Mouse (Mus musculus): ENCODE data around the gene Vmn2r97. TPM values are rescaled to one million over a fixed set of nuclear protein-coding genes. Genes with fewer than 3 reads are reported as not detected.
"Not testable (repeated sequence)": the region's sequence is repeated elsewhere in the genome, so short reads cannot be mapped to it uniquely, and the experiment has no call there.

Gene Vmn2r97
- total RNA-seq (2017), result under 0.01 and 0.23 TPM in 2 replicates

DNA sequence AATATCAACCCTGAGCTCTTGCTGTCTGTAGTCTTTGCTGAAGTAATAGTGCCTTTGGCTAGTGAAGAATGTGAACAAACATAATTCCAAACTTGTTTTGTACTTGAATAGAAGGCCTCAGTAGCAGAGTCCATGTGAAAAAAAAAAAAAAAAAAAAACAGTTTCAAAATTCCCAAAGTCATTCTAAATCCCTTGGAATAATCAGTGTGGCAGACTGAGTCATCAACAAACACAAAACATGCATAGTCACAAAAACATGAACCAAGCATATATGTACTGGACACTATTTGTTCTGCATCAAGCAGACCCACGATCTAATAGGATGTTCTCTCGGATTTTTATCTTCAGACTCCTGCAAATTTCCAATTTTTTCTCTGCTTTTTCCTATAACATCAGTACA lies at the start of gene Vmn2r97:
Gene Vmn2r97 (plus strand): TSS at position 301 of the 400 bp plus-strand sequence.
- not testable (repeated sequence) for ATAC-seq (ENCODE audit: extremely low read depth, insufficient number of reproducible peaks, low FRiP score, poor library complexity, severe bottlenecking)

GRCm38 (mm10) chr17:18882436-18882835 lies 31.7 kb upstream of the Vmn2r97 start:
- ATAC-seq (ENCODE audit: extremely low read depth, insufficient number of reproducible peaks, low FRiP score, poor library complexity, severe bottlenecking), result not testable (repeated sequence)

- no peak for ATAC-seq (ENCODE audit: extremely low read depth, insufficient number of reproducible peaks, low FRiP score, poor library complexity, severe bottlenecking)
Measured at GRCm38 (mm10) chr17:18889745-18890329, 24.3 kb upstream of the Vmn2r97 start.

GRCm38 (mm10) chr17:18957800-18958199 lies 43.7 kb downstream of the Vmn2r97 start:
- ATAC-seq (ENCODE audit: extremely low read depth, insufficient number of reproducible peaks, low FRiP score, poor library complexity, severe bottlenecking), result not testable (repeated sequence)

GRCm38 (mm10) chr17:18968371-18969275 lies 54.5 kb downstream of the Vmn2r97 start:
- ATAC-seq (ENCODE audit: extremely low read depth, insufficient number of reproducible peaks, low FRiP score, poor library complexity, severe bottlenecking), result peak; percentile 99

Other genes starting within 250 kb of the Vmn2r97 start
- not detected in 2 replicates for gene Vmn2r98, start 139.2 kb downstream of the Vmn2r97 start, total RNA-seq (2017)